Mouse (Mus musculus): ENCODE results near the gene Supt16. TPM values are rescaled to one million over a fixed set of nuclear protein-coding genes. Genes with fewer than 3 reads are reported as not detected.

Gene Supt16
- polyA plus RNA-seq (2012) = 28.6 and 37.7 TPM in 2 replicates

GRCm38 (mm10) chr14:52197156-52197878 is at the start of gene Supt16:
Gene Supt16, minus strand, starts transcription at chr14:52197416.
- no peak for TF ChIP-seq GATA1 (IDR thresholded peaks at IDR 0.05; ENCODE audit: low read length)

DNA sequence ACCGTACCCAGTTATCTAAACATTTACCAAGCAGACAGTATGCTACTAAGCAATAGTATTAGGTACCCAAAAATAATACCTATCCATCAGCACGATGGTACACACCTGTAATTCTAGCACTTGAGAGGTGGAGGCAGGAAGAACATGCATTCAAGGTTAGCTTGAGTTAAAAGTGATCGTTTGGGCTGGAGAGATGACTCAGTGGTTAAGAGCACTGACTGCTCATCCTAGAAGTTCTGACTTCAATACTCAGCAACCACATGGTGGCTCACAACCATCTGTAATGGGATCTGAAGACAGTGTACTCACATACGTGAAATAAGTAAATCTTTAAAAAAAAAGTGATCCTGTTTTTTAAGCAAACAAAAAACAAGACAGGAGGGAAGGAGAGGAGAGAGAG is 48.9 kb upstream of the Supt16 start:
- no peak for TF ChIP-seq GATA1 (IDR thresholded peaks at IDR 0.05; ENCODE audit: low read length)

- no peak for TF ChIP-seq GATA1 (IDR thresholded peaks at IDR 0.05; ENCODE audit: low read length)
These were observed 47.5 kb upstream of the Supt16 start for GRCm38 (mm10) chr14:52244690-52245042.

DNA sequence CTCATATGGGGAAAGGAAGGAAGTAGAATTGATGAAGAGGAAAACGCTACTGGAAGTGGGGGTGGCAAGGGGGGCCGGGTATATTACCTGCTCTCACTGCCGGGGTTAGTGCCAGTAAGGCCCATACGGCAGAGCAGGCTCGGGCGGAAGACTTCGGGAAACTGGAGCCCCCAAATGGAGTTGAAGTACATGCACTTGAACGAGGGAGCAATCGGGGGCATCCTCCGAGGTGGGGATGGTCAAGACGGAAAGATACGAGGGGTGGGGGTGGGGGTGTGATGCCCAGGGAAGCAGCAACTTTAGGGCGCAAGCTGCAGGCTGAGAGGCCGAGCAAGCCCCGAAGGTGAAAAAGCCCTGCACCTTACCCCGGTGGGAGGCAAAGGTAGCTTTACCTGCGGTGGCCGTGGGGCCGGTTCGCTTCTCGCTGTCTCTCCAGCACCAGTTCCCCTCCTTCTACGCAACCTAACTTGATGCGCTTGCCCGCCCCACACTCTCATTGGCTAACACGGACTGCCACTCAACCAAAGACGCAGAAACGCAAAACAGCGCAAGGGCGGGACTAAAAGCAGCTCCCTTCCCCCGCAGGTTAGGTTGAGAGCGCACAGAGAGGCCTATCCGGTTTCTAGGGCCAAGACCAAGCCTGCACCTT is 46.9 kb upstream of the Supt16 start:
- TF ChIP-seq GATA1 (IDR thresholded peaks at IDR 0.05; ENCODE audit: low read length) = no peak

DNA sequence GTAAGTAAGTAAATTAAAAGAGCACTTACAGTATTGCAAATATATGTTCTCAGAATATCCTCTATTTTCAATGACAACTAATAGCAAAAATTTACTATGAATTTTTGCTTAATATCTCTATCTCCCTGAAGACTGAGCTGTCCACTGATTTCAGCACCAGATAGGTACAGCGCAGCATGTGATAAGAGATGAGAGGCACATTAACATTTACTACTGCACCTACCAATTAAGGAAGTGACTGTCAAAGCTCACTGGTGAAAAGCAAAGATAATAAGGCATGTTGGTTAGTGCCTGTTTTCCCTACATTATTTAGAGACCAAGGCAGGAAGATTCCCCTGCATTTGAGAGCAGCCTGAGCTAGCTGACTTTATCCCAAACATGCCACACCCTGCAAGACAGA is 39.0 kb upstream of the Supt16 start:
- TF ChIP-seq GATA1 (IDR thresholded peaks at IDR 0.05; ENCODE audit: low read length) = peak; percentile 16

- TF ChIP-seq GATA1 (IDR thresholded peaks at IDR 0.05; ENCODE audit: low read length) = no peak
These were observed 37.9 kb upstream of the Supt16 start for GRCm38 (mm10) chr14:52235165-52235564.

DNA sequence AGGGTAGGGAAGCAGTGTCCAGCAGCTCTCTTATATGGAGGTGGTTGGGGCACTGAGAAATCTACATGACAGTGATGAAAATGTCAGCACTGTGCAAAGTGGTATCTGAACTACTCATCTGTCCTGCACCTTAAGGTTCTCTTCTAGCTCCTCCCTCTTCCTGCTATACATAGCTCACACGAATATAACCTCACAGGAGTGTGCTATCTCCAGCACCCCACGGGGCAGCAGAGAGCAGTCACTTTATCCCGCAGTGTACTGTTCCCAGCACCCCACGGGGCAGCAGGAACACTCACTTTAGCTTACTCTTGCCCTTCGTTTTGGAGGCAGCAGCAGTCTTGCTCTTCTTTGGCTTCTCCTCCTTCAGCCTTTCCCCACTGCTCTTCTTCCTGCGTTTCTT is 35.0 kb upstream of the Supt16 start:
- TF ChIP-seq GATA1 (IDR thresholded peaks at IDR 0.05; ENCODE audit: low read length) = no peak

GRCm38 (mm10) chr14:52225972-52226371 is 28.8 kb upstream of the Supt16 start:
- no peak for TF ChIP-seq GATA1 (IDR thresholded peaks at IDR 0.05; ENCODE audit: low read length)

DNA sequence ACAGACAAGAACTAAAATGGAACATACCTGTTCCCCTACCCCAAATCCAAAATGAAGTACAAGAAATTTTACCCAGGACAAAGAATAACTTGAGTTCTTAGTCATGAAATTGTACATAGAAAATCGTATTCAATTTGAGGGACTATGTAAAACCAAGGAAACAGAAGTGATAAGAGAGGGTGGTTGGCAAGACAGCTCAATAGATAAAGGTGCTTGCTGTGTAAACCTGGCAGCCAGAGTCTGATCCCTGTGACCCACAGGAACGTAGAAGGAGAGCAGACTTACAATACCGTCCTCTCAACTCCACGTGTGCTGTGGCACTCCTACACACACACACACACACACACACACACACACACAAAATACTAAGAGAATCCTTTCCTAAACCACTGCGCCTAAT is 20.0 kb upstream of the Supt16 start:
- no peak for TF ChIP-seq GATA1 (IDR thresholded peaks at IDR 0.05; ENCODE audit: low read length)

GRCm38 (mm10) chr14:52199412-52199811 is 2.2 kb upstream of the Supt16 start:
- no peak for TF ChIP-seq GATA1 (IDR thresholded peaks at IDR 0.05; ENCODE audit: low read length)

DNA sequence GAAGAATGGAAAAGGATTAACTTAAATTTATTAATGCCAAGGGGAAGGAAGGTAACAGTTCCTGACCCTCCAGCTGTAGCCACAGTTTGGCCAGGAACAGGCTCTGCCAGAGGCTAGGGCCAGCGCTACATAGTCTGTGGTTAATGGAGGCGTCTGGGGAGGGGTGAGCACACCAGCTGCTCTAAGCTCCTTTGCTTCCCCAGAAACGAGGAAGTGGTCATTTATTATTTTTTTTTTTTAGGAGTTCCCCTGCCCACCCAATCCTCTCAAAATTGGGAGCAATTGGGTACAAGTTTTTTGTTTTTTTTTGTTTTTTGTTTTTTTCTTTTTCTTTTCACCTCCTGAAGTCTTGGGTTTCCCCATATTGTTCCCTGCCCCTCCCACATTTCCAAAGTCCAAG is 925 bp upstream of the Supt16 start:
- TF ChIP-seq GATA1 (IDR thresholded peaks at IDR 0.05; ENCODE audit: low read length) = no peak

GRCm38 (mm10) chr14:52196230-52197155 is 723 bp downstream of the Supt16 start:
- no peak for TF ChIP-seq GATA1 (IDR thresholded peaks at IDR 0.05; ENCODE audit: low read length)

DNA sequence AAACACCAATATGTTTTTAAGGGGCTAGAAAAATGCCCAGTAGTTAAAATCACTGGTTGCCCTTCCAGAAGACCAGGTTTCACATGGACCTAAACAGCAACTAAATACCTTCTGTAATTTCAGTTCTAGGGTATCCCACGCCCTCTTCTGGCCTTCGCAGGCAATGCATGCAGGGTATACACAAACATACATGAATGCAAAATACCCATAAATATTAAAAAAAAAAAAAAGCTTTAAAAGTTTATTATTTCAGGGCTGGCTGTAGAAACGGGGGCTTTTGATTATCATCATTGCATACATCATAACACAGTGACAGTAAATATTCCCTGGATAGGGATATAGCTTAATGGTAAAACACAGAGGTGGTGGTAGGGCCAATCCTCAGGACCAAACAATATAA is 1.5 kb downstream of the Supt16 start:
- TF ChIP-seq GATA1 (IDR thresholded peaks at IDR 0.05; ENCODE audit: low read length) = no peak

DNA sequence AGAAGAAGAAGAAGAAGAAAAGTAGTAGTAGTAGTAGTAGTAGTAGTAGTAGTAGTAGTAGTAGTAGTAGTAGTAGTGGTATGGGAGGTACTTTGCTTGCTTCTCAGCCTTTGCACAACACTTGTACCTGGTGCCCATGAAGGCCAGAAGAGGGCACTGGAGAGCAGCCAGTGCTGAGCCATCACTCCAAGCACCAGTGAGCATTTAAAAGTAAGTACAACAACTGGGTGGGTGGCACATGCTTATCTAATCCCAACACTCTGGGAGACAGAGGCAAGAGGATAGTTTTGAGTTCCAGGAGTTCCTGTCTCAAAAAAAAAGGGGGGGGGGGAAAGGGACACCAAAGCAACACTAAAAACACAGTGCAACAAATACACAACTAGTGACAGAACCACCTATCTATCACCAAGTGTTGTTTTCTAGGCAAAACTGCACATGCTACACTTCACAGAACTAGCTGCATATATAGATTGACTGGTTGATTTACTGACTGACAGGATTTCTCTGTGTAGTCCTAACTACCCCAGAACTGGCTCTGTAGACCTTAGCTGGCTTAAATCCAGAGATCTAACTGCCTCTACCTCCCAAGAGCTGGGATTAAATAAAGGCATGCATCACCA is 6.4 kb downstream of the Supt16 start:
- peak; percentile 7 for TF ChIP-seq GATA1 (IDR thresholded peaks at IDR 0.05; ENCODE audit: low read length)

- no peak for TF ChIP-seq GATA1 (IDR thresholded peaks at IDR 0.05; ENCODE audit: low read length)
These were observed 7.7 kb downstream of the Supt16 start for GRCm38 (mm10) chr14:52189519-52189918.

DNA sequence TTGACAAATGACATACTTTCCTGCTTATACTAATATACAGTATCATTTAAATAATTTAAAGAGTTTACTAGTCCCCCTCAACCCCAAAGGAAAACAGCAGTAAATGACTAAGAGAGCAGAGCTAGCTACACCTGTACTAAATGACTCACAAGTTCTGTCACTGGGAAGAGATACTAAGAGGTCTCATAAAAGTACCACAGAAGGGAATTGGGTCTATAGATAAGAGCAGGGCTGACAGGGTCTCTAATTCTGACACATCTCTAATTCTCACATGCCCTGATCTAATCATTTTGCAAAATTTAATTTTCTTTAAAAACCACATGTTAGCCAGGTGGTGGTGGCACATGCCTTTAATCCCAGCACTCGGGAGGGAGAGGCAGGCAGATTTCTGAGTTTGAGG is 8.4 kb downstream of the Supt16 start:
- no peak for TF ChIP-seq GATA1 (IDR thresholded peaks at IDR 0.05; ENCODE audit: low read length)

Measured in G1E-ER4 (cell line).